Mouse (Mus musculus) midbrain, postnatal 0 days (tissue): ENCODE data around the gene Gstm5. TPM values are rescaled to one million over a fixed set of nuclear protein-coding genes. Genes with fewer than 3 reads are reported as not detected.
A peak's percentile ranks its signal among the peaks of the same experiment; 100 is the strongest.

Source experiments
- ATAC-seq: fragments of 200-750 bp; cut with Nextera tagmentation; 2 replicates; pipeline ENCODE4 v1.8.0; 2017; ENCODE audit warnings: moderate number of reproducible peaks, mild to moderate bottlenecking, moderate TSS enrichment, moderate library complexity; ENCODE audit not compliant: low FRiP score
- DNase-seq: peaks from one replicate; pipeline ENCODE4 v3.0.0-alpha.2; 2015; ENCODE audit warnings: low spot score
- H3K27ac ChIP-seq: fragments of 300-500 bp; sonication (generic); 2 replicates; pipeline ENCODE4 v1.5.1; 2014; ENCODE audit warnings: low read depth, mild to moderate bottlenecking, low read length, mixed read lengths
- H3K27me3 ChIP-seq: fragments of 300-500 bp; sonication (generic); 2 replicates; pipeline ENCODE4 v1.6.1; 2014; ENCODE audit warnings: low read length, control low read depth, mixed read lengths; ENCODE audit not compliant: insufficient read depth
- H3K36me3 ChIP-seq: fragments of 300-500 bp; sonication (generic); 2 replicates; pipeline ENCODE4 v1.6.1; 2014; ENCODE audit warnings: low read length, control low read depth, mixed read lengths; ENCODE audit not compliant: insufficient read depth
- H3K4me1 ChIP-seq: fragments of 300-500 bp; sonication (generic); 2 replicates; pipeline ENCODE4 v1.6.1; 2014; ENCODE audit warnings: mild to moderate bottlenecking, control low read depth, antibody characterized with exemption, low read length, mixed read lengths; ENCODE audit not compliant: insufficient read depth
- H3K4me2 ChIP-seq: fragments of 300-500 bp; sonication (generic); 2 replicates; pipeline ENCODE4 v1.6.1; 2014; ENCODE audit warnings: low read depth, mild to moderate bottlenecking, low read length, mixed read lengths; ENCODE audit not compliant: poor library complexity, severe bottlenecking
- H3K4me3 ChIP-seq: fragments of 300-500 bp; sonication (generic); 2 replicates; pipeline ENCODE4 v1.5.1; 2014; ENCODE audit warnings: low read depth, mild to moderate bottlenecking, low read length, moderate library complexity
- H3K9ac ChIP-seq: fragments of 300-500 bp; sonication (generic); replicated peaks from 2 replicates; pipeline ENCODE4 v1.6.1; 2014; ENCODE audit warnings: mild to moderate bottlenecking, low read length, moderate library complexity, mixed read lengths; ENCODE audit not compliant: poor library complexity, severe bottlenecking
- H3K9me3 ChIP-seq: fragments of 300-500 bp; sonication (generic); 2 replicates; pipeline ENCODE4 v1.6.1; 2016; ENCODE audit warnings: low read length, control low read depth
- CTCF ChIP-seq: IDR thresholded peaks from 2 replicates; pipeline ENCODE4 v1.5.1; 2016; ENCODE audit warnings: antibody characterized with exemption, mild to moderate bottlenecking
- WGBS: fragments of 180-500 bp; shearing (Covaris S2); extraction: QIAGEN DNeasy Blood & Tissue Kit; methylation state at CpG from one replicate; pipeline ENCODE4 v1.1.7; 2014; 5-methylcytosine and 5-hydroxymethylcytosine counted together
- polyA plus RNA-seq: library from polyadenylated mRNA; unstranded; fragments of >200 nt; fragmentation: Nextera tagmentation; extraction: Ambion mirVana; gene quantifications from 2 replicates; pipeline ENCODE4 v1.2.1, GENCODE M21; 2015
- total RNA-seq: library from RNA; depleted of rRNA; stranded (reverse); fragments of >200 nt; gene quantifications from 2 replicates; pipeline ENCODE4 v1.2.3, GENCODE M21; 2014

Gstm5 gene
- total and polyA plus RNA-seq, 2 experiments from 2014 or later, result 166 to 316 TPM

DNA sequence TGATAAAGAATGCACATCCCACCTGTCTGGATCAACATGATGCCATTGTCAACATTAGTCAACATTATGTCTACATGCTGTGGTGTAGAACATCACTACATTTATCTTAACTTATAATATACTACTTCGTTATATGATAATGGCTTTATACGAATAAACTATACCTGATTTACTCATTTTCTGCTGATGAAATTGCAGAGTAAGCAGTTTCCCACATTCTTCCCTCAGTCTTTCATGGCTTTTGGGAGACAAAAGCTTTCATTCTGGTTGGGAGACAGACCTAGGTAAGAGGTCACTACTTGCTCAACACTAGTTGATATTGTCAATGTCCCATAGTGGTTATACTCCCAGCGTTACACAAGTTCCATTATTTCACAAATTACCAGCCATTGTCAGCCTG lies 29.7 kb downstream of the Gstm5 start:
- 94% methylated on average over 3 of the region's 3 CpGs for WGBS
- no peak overlapping the region for H3K27ac ChIP-seq
- H3K4me2 ChIP-seq, result no peak overlapping the region
- H3K4me3 ChIP-seq, result no peak overlapping the region
- H3K27me3 ChIP-seq, result no peaks in the 10 kb centered on the region
- H3K9me3 ChIP-seq, result no peaks in the 10 kb centered on the region
- no peak for ATAC-seq
- H3K4me1 ChIP-seq, result no peaks in the 10 kb centered on the region
- TF ChIP-seq CTCF, result no peak
- DNase-seq, result no peak
- no peaks in the 10 kb centered on the region for H3K36me3 ChIP-seq
- H3K9ac ChIP-seq, result no peak overlapping the region

GRCm38 (mm10) chr3:107927841-107928240 lies 32.2 kb downstream of the Gstm5 start:
- WGBS, result 45% methylated on average over 3 of the region's 3 CpGs
- Histone ChIP-seq H3K4me3 (no peak overlapping the region), H3K36me3 (no peaks in the 10 kb centered on the region), H3K27ac (no peak overlapping the region), H3K4me1 (no peaks in the 10 kb centered on the region), H3K4me2 (no peak overlapping the region), H3K9ac (no peak overlapping the region), H3K27me3 (no peaks in the 10 kb centered on the region), H3K9me3 (no peaks in the 10 kb centered on the region)
- ATAC-seq, result no peak
- no peak for TF ChIP-seq CTCF
- DNase-seq, result peak; percentile 24

GRCm38 (mm10) chr3:107928691-107929090 lies 33.1 kb downstream of the Gstm5 start:
- no peak overlapping the region; the same call in 1 of the 2 replicates for H3K27ac ChIP-seq
- no peak for ATAC-seq
- WGBS, result 81% methylated on average over 11 of the region's 11 CpGs

GRCm38 (mm10) chr3:107929243-107929642 lies 33.6 kb downstream of the Gstm5 start:
- 86% methylated on average over 4 of the region's 4 CpGs for WGBS
- H3K27me3 ChIP-seq, result no peaks in the 10 kb centered on the region
- no peak overlapping the region for H3K27ac ChIP-seq
- no peak for TF ChIP-seq CTCF
- no peaks in the 10 kb centered on the region for H3K36me3 ChIP-seq
- H3K9me3 ChIP-seq, result no peaks in the 10 kb centered on the region
- DNase-seq (no peak), ATAC-seq (no peak)
- no peak overlapping the region for H3K9ac ChIP-seq
- H3K4me1 ChIP-seq, result no peaks in the 10 kb centered on the region
- H3K4me2 ChIP-seq, result no peak overlapping the region
- no peak overlapping the region for H3K4me3 ChIP-seq

More at GRCm38 (mm10) chr3:107928691-107929090, 33.1 kb downstream of the Gstm5 start:
- no peak for DNase-seq
- H3K9me3 ChIP-seq, result no peaks in the 10 kb centered on the region
- no peaks in the 10 kb centered on the region for H3K4me1 ChIP-seq
- H3K9ac ChIP-seq, result no peak overlapping the region
- no peak for TF ChIP-seq CTCF
- no peak overlapping the region for H3K4me3 ChIP-seq
- no peaks in the 10 kb centered on the region for H3K27me3 ChIP-seq
- no peaks in the 10 kb centered on the region for H3K36me3 ChIP-seq
- no peak overlapping the region for H3K4me2 ChIP-seq

- Histone ChIP-seq H3K4me1 (no peaks in the 10 kb centered on the region), H3K9me3 (no peaks in the 10 kb centered on the region), H3K4me2 (no peak overlapping the region), H3K9ac (no peak overlapping the region), H3K27me3 (no peaks in the 10 kb centered on the region), H3K36me3 (no peaks in the 10 kb centered on the region), H3K27ac (no peak overlapping the region), H3K4me3 (no peak overlapping the region)
- 83% methylated on average over 4 of the region's 4 CpGs for WGBS
- no peak for ATAC-seq
- no peak for DNase-seq
- TF ChIP-seq CTCF, result no peak
Measured at GRCm38 (mm10) chr3:107929731-107930130, 34.1 kb downstream of the Gstm5 start.

DNA sequence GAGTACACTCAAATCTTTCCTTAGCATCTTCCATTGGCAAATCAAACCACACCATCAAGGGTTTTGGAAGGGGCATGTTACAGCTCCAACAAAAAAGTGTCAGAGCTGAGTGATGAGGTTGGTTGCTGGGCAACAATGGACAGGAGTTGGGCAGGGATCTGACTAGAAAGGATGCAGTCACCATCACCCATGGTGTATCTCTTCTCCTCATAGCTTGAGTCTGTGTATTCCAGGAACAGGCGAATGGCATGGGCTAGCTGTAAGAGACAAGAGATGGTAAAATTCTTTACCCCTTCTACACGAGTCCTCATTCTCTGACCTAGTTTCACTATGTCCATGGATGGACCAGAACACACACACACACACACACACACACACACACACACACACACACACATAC lies 35.5 kb downstream of the Gstm5 start:
- WGBS, result 46% methylated on average over 2 of the region's 2 CpGs
- H3K4me1 ChIP-seq, result no peaks in the 10 kb centered on the region
- H3K36me3 ChIP-seq, result no peaks in the 10 kb centered on the region
- DNase-seq, result peak; percentile 47
- no peaks in the 10 kb centered on the region for H3K27me3 ChIP-seq
- no peak for ATAC-seq
- no peak overlapping the region for H3K4me3 ChIP-seq
- peak overlapping the region; percentile 28; the same call in 1 of the 2 replicates for H3K4me2 ChIP-seq
- no peaks in the 10 kb centered on the region for H3K9me3 ChIP-seq
- no peak for TF ChIP-seq CTCF
- H3K9ac ChIP-seq, result no peak overlapping the region
- H3K27ac ChIP-seq, result peak overlapping the region; percentile 55
